Mouse (Mus musculus) lung, postnatal 0 days (tissue): ENCODE measurements around the gene Rps6ka5.

Experiments
- CTCF ChIP-seq: IDR thresholded peaks from 2 replicates; pipeline ENCODE4 v1.5.1; 2016; ENCODE audit warnings: antibody characterized with exemption, mild to moderate bottlenecking
- EP300 ChIP-seq: IDR thresholded peaks from 2 replicates; pipeline ENCODE4 v1.6.1; 2016; ENCODE audit warnings: antibody characterized with exemption, mild to moderate bottlenecking, control low read depth

- no peak for TF ChIP-seq CTCF
- no peak for TF ChIP-seq EP300
Observed at GRCm38 (mm10) chr12:100716969-100717368, 9.8 kb downstream of the Rps6ka5 start.
